Mouse (Mus musculus) telencephalon, adult 2 months (tissue): ENCODE data around the gene Spata31.
A peak's percentile ranks its signal among the peaks of the same experiment; 100 is the strongest.

Source experiments
- DNase-seq: peaks from one replicate; pipeline ENCODE4 v3.0.0-alpha.2; 2011; ENCODE audit warnings: low read depth, low spot score

Spata31 gene

DNA sequence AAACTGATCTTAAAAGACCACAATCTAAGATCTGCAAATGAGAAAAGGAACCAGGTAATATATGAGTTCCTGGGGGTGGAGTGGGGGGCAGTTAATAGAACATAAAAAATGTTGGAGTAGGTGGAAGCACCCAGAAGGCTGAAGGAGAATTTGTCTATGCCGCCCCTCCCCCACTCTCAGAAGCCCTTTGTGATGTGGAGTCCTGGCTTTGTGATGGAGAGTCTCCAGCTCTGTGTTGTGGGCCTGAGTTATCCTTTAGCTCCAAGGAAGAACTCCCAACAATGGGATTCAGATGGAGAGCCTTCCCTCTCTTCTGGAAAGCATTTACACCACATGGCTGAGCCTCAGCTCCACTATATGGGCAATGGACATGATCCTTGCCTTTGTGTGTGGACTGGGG lies at the start of gene Spata31:
Spata31 (plus strand) TSS at position 216 of the 400 bp plus-strand sequence.
- no peak for DNase-seq

DNA sequence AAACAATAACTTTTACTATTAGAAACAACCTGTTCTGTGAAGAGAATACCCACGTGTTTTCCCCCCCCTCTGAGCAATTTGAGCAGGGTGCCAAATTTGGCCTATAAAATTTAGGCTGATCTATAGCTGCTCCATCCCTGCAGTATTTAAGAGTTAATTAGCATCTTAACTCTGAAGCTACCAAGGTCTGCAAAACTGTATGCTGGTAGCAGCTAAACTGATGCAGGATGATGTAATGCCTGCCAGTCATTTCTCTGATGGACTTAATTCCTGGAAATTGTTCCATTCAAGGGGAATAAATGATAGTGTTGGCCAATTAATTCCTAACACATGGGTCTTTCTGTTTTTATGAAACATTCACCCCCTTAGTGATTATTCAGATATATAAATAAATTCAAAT lies 14.1 kb upstream of the Spata31 start:
- no peak for DNase-seq

DNA sequence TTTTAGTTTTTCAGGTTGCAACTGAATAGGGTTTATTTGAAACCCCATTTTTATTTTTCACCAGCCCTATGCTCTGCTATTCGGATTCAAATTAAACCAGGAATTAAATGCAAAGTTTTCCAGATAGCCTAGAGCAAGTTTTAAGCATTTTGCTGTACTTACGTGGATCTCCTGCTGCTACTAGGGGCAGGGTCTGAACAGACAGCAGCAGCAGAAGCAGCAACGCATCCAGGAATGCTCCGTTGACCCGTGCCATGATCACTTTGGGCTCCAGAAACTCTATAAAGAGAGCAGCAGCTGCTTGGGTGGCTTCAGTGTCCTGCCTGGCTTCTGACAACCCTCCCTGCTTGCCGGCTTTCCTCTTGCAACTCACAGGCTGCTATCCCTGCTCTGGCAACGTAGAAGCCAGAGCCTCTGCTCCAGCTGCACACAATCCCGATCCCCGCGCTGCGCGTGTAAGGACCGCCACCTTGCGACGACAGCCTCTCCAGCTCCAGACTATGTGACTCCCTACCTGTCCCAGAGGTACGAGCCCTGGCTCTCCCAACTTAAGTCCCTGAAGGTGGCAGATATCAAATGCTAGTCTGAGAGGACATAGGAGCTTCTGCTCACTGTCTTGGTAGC lies 13.5 kb upstream of the Spata31 start, which contains the start of gene Cntnap3:
Cntnap3 (minus strand) TSS at position 371 of the 624 bp plus-strand sequence.
- DNase-seq = peak; percentile 40
